Mouse (Mus musculus): ENCODE results near the gene Kmt2d. TPM values are rescaled to one million over a fixed set of nuclear protein-coding genes. Genes with fewer than 3 reads are reported as not detected.
A peak's percentile ranks its signal among the peaks of the same experiment; 100 is the strongest.

Gene Kmt2d
- total RNA-seq, 2 experiments from 2014 or later, result 63.2 to 64.5 TPM

GRCm38 (mm10) chr15:98861701-98862410 is 9.1 kb downstream of the Kmt2d start:
- intact Hi-C loops (cut with DNase I), result no loop called here

GRCm38 (mm10) chr15:98860921-98861320 is 10.1 kb downstream of the Kmt2d start:
- intact Hi-C loops (cut with DNase I), result no loop called here
- no peak for DNase-seq

More at GRCm38 (mm10) chr15:98861701-98862410, 9.1 kb downstream of the Kmt2d start:
- DNase-seq, result peak in 1 of 2 experiments; percentile 5

- DNase-seq, result no peak
- intact Hi-C loops (cut with DNase I), result no loop called here
These were observed 11.5 kb downstream of the Kmt2d start for GRCm38 (mm10) chr15:98859319-98860043.

- intact Hi-C loops (cut with DNase I), result no loop called here
- DNase-seq, result no peak
These were observed 16.8 kb downstream of the Kmt2d start for GRCm38 (mm10) chr15:98854214-98854613.

GRCm38 (mm10) chr15:98853161-98853937 is 17.7 kb downstream of the Kmt2d start:
- intact Hi-C loops (cut with DNase I), result no loop called here
- DNase-seq, result no peak

- DNase-seq, result no peak
- intact Hi-C loops (cut with DNase I), result no loop called here
These were observed 18.3 kb downstream of the Kmt2d start for GRCm38 (mm10) chr15:98852733-98853132.

- DNase-seq, result no peak
- intact Hi-C loops (cut with DNase I), result no loop called here
These were observed 18.9 kb downstream of the Kmt2d start for GRCm38 (mm10) chr15:98852071-98852470.

- DNase-seq, result no peak
- intact Hi-C loops (cut with DNase I), result no loop called here
These were observed 19.7 kb downstream of the Kmt2d start for GRCm38 (mm10) chr15:98851229-98851818.

GRCm38 (mm10) chr15:98850668-98851067 is 20.3 kb downstream of the Kmt2d start:
- DNase-seq, result no peak

GRCm38 (mm10) chr15:98849956-98850600 is 20.9 kb downstream of the Kmt2d start:
- DNase-seq, result no peak
- intact Hi-C loops (cut with DNase I), result no loop called here

More at GRCm38 (mm10) chr15:98850668-98851067, 20.3 kb downstream of the Kmt2d start:
- intact Hi-C loops (cut with DNase I), result no loop called here

- no peak for DNase-seq
- intact Hi-C loops (cut with DNase I), result no loop called here
These were observed 21.8 kb downstream of the Kmt2d start for GRCm38 (mm10) chr15:98849165-98849564.

GRCm38 (mm10) chr15:98846140-98846539 is 24.9 kb downstream of the Kmt2d start:
- intact Hi-C loops (cut with DNase I), result no loop called here
- no peak for DNase-seq

GRCm38 (mm10) chr15:98845149-98845548 is 25.9 kb downstream of the Kmt2d start:
- no peak for DNase-seq
- intact Hi-C loops (cut with DNase I), result no loop called here

GRCm38 (mm10) chr15:98843595-98844223 is 27.3 kb downstream of the Kmt2d start:
- intact Hi-C loops (cut with DNase I), result no loop called here
- DNase-seq, result no peak

- intact Hi-C loops (cut with DNase I), result no loop called here
- DNase-seq, result no peak
These were observed 31.1 kb downstream of the Kmt2d start for GRCm38 (mm10) chr15:98839671-98840585.

GRCm38 (mm10) chr15:98839161-98839560 is 31.8 kb downstream of the Kmt2d start:
- DNase-seq, result no peak
- intact Hi-C loops (cut with DNase I), result no loop called here

- intact Hi-C loops (cut with DNase I), result no loop called here
- DNase-seq, result no peak
These were observed 33.3 kb downstream of the Kmt2d start for GRCm38 (mm10) chr15:98837743-98838103.

GRCm38 (mm10) chr15:98837006-98837742 is 33.8 kb downstream of the Kmt2d start:
- no peak for DNase-seq
- intact Hi-C loops (cut with DNase I), result no loop called here
